Mouse (Mus musculus) embryo, embryonic 9.5 days (tissue): ENCODE measurements around the gene Tmem267.
"Not testable (repeated sequence)": the region's sequence is repeated elsewhere in the genome, so short reads cannot be mapped to it uniquely, and the experiment has no call there.

Source experiments
- DNase-seq: peaks from one replicate; pipeline ENCODE4 v3.0.0-alpha.2; 2017; ENCODE audit errors: extremely low spot score

Gene Tmem267

GRCm38 (mm10) chr13:119618841-119619240, 131.0 kb downstream of the Tmem267 start:
- DNase-seq = no peak

- no peak for DNase-seq
Measured at GRCm38 (mm10) chr13:119619735-119620134, 131.9 kb downstream of the Tmem267 start.

GRCm38 (mm10) chr13:119623634-119624033, 135.8 kb downstream of the Tmem267 start, which contains the start of gene Ccl28:
Ccl28 (plus strand) TSS chr13:119623819.
- DNase-seq = no peak

GRCm38 (mm10) chr13:119625952-119626351, 138.1 kb downstream of the Tmem267 start:
- DNase-seq = not testable (repeated sequence)

GRCm38 (mm10) chr13:119631482-119632155, 143.8 kb downstream of the Tmem267 start:
- peak; percentile 83 for DNase-seq

GRCm38 (mm10) chr13:119632156-119632548, 144.3 kb downstream of the Tmem267 start:
- no peak for DNase-seq

GRCm38 (mm10) chr13:119635496-119635895, 147.7 kb downstream of the Tmem267 start:
- DNase-seq = no peak

- DNase-seq = no peak
Measured at GRCm38 (mm10) chr13:119637837-119638236, 150.0 kb downstream of the Tmem267 start.

GRCm38 (mm10) chr13:119638449-119638848, 150.6 kb downstream of the Tmem267 start:
- no peak for DNase-seq

- DNase-seq = no peak
Measured at GRCm38 (mm10) chr13:119639302-119639701, 151.5 kb downstream of the Tmem267 start.

GRCm38 (mm10) chr13:119640504-119640903, 152.7 kb downstream of the Tmem267 start:
- DNase-seq = peak; percentile 15

GRCm38 (mm10) chr13:119641145-119641544, 153.3 kb downstream of the Tmem267 start:
- DNase-seq = no peak

- no peak for DNase-seq
Measured at GRCm38 (mm10) chr13:119644769-119645168, 156.9 kb downstream of the Tmem267 start.

GRCm38 (mm10) chr13:119646511-119646910, 158.7 kb downstream of the Tmem267 start:
- no peak for DNase-seq

GRCm38 (mm10) chr13:119648891-119649698, 161.3 kb downstream of the Tmem267 start:
- no peak for DNase-seq

- no peak for DNase-seq
Measured at GRCm38 (mm10) chr13:119649699-119650046, 161.8 kb downstream of the Tmem267 start.

- DNase-seq = no peak
Measured at GRCm38 (mm10) chr13:119654734-119655133, 166.9 kb downstream of the Tmem267 start.

- no peak for DNase-seq
Measured at GRCm38 (mm10) chr13:119656246-119656645, 168.4 kb downstream of the Tmem267 start.

- DNase-seq = no peak
Measured at GRCm38 (mm10) chr13:119656846-119657416, 169.1 kb downstream of the Tmem267 start.
